ENCODE assay signal across 8 mouse cellular contexts in genomic region chr11:31368965-31369647, GRCm38 (mm10). TPM values are rescaled to one million over a fixed set of nuclear protein-coding genes. Genes with fewer than 3 reads are reported as not detected.
DNase-seq lines count a peak whose midpoint lies in the region; ATAC-seq and TF ChIP-seq lines count a peak whose summit lies in the region.

No protein-coding gene starts in this region.

- H3K36me3 ChIP-seq in ES-Bruce4 (ENCODE audit: control insufficient read depth, insufficient read depth, low read length, poor library complexity, severe bottlenecking) = peaks cover 3% of the 10 kb centered on the region; the same call in 1 of the 2 replicates

- H3K4me1 ChIP-seq in ES-Bruce4 (ENCODE audit: control insufficient read depth, insufficient read depth, low read length) = no peaks in the 10 kb centered on the region

- TF ChIP-seq POLR2A in ES-Bruce4 (IDR thresholded peaks at IDR 0.05; ENCODE audit: insufficient read depth, low read length) = no peak

- peak; percentile 73 for DNase-seq in adrenal gland, postnatal 14 days
- peak; percentile 39 to 46 for DNase-seq in frontal cortex, postnatal 10 days (ENCODE audit: low spot score in 2 of 2)
- peak; percentile 61 for DNase-seq in heart, postnatal 4 days
- peak; percentile 28 to 35 for DNase-seq in left cerebral cortex, adult 8-10 months (ENCODE audit: low spot score in 2 of 2)
- peak; percentile 19 for DNase-seq in lung, postnatal 36 days
- peak; percentile 61 for DNase-seq in right cerebral cortex, postnatal 14 days

- TF ChIP-seq CTCF in ES-Bruce4 (IDR thresholded peaks at IDR 0.05; ENCODE audit: low read depth, low read length) = no peak

- H3K9ac ChIP-seq in ES-Bruce4 (ENCODE audit: low read depth, poor library complexity, severe bottlenecking) = peak overlapping the region; percentile 54

- no peak for TF ChIP-seq EP300 in ES-Bruce4 (IDR thresholded peaks at IDR 0.05; ENCODE audit: insufficient read depth, low read depth, low read length)

- ATAC-seq in CD4-positive, CD25-positive, alpha-beta regulatory T cell, adult 4 months = no peak

- peaks cover 6% of the 10 kb centered on the region for H3K27me3 ChIP-seq in ES-Bruce4 (ENCODE audit: control insufficient read depth, insufficient read depth, low read length, poor library complexity, severe bottlenecking)

- peak overlapping the region; percentile 75 for H3K4me3 ChIP-seq in ES-Bruce4 (ENCODE audit: low read depth, low read length)

- H3K9me3 ChIP-seq in ES-Bruce4 (replicated peaks; ENCODE audit: control insufficient read depth, insufficient read depth, low read length, poor library complexity, severe bottlenecking) = no peaks in the 10 kb centered on the region

- H3K27ac ChIP-seq in ES-Bruce4 (ENCODE audit: insufficient read depth, low read length) = no peak overlapping the region

RNA-seq across cellular contexts. Expression of gene Stc2, which starts 0.8 kb away (rescaled TPM):
- 3.7 and 5.7 TPM in 2 replicates for polyA plus RNA-seq in ES-Bruce4 (2011; ENCODE audit: insufficient read depth, insufficient read length, low read depth, missing spikeins)
- total RNA-seq in adrenal gland, postnatal 14 days (2021) = 0.93 and 2.4 TPM in 2 replicates
- total RNA-seq in heart, postnatal 4 days (2021) = 1 to 10 TPM; 8.4 to 9.0 TPM
- total RNA-seq in left cerebral cortex, adult 8-10 months (2022) = 1 to 10 TPM in 3 of 4 experiments, under 1 TPM in 1; 0.59 to 1.5 (median 1.4) TPM
- 1 to 10 TPM in 1 of 2 experiments, under 1 TPM in 1; 0.16 to 1.7 TPM for polyA plus RNA-seq in CD4-positive, CD25-positive, alpha-beta regulatory T cell, adult 4 months (2017; shearing (Covaris generic))

Comparison
In these comparisons a context has a peak if more than half of its experiments do, and no peak if none do; other contexts are left out.
1. DNase-seq: peak in every context shown above with its lines; median percentile 73 in adrenal gland, postnatal 14 days; 61 in heart, postnatal 4 days; 61 in right cerebral cortex, postnatal 14 days; 42 in frontal cortex, postnatal 10 days; 32 in left cerebral cortex, adult 8-10 months; 19 in lung, postnatal 36 days.